Mouse (Mus musculus) bone marrow, adult 2 months (tissue): ENCODE measurements around the gene Fbxo28. TPM values are rescaled to one million over a fixed set of nuclear protein-coding genes. Genes with fewer than 3 reads are reported as not detected.

Experiments
- H3K27ac ChIP-seq: fragments of 200-500 bp; 2 replicates; pipeline ENCODE4 v1.5.1; 2012; ENCODE audit warnings: low read depth, mild to moderate bottlenecking, control low read depth, inconsistent platforms, low read length; ENCODE audit not compliant: control insufficient read depth, poor library complexity, insufficient read depth
- H3K4me1 ChIP-seq: fragments of 200-500 bp; 2 replicates; pipeline ENCODE4 v1.6.1; 2011; ENCODE audit warnings: low read length; ENCODE audit not compliant: control insufficient read depth, insufficient read depth
- H3K4me3 ChIP-seq: fragments of 200-500 bp; replicated peaks from 2 replicates; pipeline ENCODE3; 2011; ENCODE audit warnings: mild to moderate bottlenecking, low read depth, low read length, control low read depth; ENCODE audit not compliant: control insufficient read depth
- CTCF ChIP-seq: fragments of 200-500 bp; IDR thresholded peaks from 2 replicates; pipeline ENCODE4 v1.5.1; 2011; ENCODE audit warnings: low read length, control low read depth; ENCODE audit not compliant: control insufficient read depth, insufficient read depth
- POLR2A ChIP-seq: fragments of 200-500 bp; IDR thresholded peaks from 2 replicates; pipeline ENCODE4 v1.6.1; 2011; ENCODE audit warnings: low read depth, mild to moderate bottlenecking, control low read depth, low read length, borderline replicate concordance; ENCODE audit not compliant: control insufficient read depth
- WGBS: fragments of 180-500 bp; shearing (Covaris S2); methylation state at CpG from one replicate; pipeline ENCODE4 v1.1.7; 2018; 5-methylcytosine and 5-hydroxymethylcytosine counted together
- polyA plus RNA-seq: library from polyadenylated mRNA; stranded (reverse); fragments of >200 nt; gene quantifications from 2 replicates; pipeline ENCODE4 v1.2.4, GENCODE M21; 2011; ENCODE audit warnings: low replicate concordance; ENCODE audit not compliant: missing spikeins, insufficient read depth, insufficient read length

The Fbxo28 gene
- polyA plus RNA-seq, 1 experiment: 8.6 TPM

DNA sequence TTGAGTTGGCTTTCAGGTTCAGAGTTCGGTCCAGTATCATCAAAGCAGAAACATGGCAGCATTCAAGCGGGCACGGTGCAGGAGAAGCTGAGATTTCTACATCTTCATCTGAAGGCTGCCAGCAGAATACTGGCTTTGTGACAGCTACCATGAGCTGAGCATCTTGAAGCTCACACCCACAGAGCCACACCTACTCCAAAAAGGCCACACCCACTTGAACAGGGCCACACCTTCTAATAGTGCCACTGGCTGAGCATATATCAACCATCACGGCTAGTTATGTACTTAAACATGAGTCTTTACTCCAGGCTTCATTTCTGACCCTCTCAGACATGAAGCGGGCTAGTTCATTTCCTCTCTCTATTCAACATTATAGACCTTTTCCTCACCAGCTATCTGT is 21.3 kb upstream of the Fbxo28 start:
- Histone ChIP-seq H3K4me3 (no peak overlapping the region), H3K4me1 (no peaks in the 10 kb centered on the region; the same call in 1 of the 2 replicates), H3K27ac (no peak overlapping the region)
- TF ChIP-seq POLR2A (no peak), CTCF (no peak)
- 73% methylated on average over 5 of the region's 5 CpGs for WGBS

DNA sequence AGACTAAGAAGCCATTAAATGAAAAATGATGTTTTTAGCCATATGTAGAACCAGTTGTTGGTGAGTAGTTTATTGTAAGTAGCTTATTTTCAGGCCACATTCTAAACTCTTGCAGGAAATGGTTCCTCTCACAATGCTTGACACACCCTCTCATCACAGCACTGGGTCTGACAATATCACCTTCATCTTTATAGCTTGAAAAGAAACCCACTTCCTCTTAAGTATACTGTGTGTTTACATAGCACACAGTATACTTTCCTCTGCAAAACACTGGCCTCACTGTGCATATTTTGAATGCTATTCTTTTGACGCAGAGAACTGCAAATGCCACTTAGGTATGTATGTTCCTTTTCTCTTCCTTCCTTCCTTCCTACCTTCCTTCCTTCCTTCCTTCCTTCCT is 16.7 kb upstream of the Fbxo28 start:
- H3K27ac ChIP-seq: no peak overlapping the region
- 42% methylated on average over 1 of the region's 1 CpGs for WGBS
- no peaks in the 10 kb centered on the region; the same call in none of the 2 replicates for H3K4me1 ChIP-seq
- H3K4me3 ChIP-seq: no peak overlapping the region
- TF ChIP-seq POLR2A: no peak
- TF ChIP-seq CTCF: no peak

DNA sequence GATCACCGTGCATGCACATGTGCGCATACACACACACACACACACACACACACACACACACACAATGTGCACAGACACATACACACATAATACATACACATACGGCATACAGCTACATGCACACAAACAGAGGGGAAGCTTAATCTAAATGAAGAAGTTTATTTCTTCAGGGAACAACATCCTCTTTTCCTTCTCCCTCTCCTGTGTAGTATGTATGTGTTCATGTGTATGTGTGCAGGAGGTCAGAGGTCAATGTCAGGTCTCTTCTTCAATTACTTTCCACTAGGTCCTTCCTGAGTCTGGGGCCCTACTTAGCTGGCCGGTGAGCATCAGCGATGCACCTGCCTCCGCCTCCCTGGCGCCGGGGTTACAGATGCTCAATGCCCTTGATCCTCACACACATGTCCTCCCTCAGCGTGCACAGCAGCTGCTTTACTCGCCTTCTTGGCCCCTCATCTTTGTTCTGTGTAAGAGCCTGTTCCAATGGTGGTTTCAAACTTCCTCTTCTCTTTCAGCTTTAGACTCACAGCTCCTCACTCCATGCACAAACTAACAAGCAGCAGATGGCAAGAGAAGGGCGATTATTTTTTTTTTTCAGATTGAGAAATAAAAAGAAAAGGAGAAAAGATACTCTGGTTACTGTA is 13.2 kb upstream of the Fbxo28 start:
- Histone ChIP-seq H3K27ac (no peak overlapping the region), H3K4me3 (no peak overlapping the region), H3K4me1 (no peaks in the 10 kb centered on the region; the same call in none of the 2 replicates)
- no peak for TF ChIP-seq CTCF
- TF ChIP-seq POLR2A: no peak
- 49% methylated on average over 11 of the region's 11 CpGs for WGBS

DNA sequence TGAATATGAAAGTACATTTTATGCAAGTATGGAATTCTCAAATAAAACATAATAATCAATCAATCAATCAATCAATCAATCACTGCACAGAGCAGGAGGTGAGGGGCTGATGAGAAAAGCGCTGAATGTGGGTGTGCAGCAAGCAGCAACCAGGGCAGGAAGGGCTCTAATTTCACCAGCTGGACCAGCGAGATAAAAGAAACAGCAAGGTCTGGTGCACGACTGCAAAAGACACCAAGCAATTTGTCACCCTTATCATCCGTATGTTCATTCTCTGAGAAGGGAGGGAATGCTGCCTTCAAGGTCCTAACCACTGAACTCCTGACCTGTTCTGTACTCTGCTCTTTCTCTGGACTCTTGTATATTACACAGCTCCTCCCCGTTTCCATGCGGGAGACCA is 8.1 kb upstream of the Fbxo28 start:
- Histone ChIP-seq H3K27ac (no peak overlapping the region), H3K4me1 (no peaks in the 10 kb centered on the region; the same call in 1 of the 2 replicates), H3K4me3 (no peak overlapping the region)
- TF ChIP-seq CTCF (no peak), POLR2A (no peak)
- WGBS: 80% methylated on average over 6 of the region's 6 CpGs

DNA sequence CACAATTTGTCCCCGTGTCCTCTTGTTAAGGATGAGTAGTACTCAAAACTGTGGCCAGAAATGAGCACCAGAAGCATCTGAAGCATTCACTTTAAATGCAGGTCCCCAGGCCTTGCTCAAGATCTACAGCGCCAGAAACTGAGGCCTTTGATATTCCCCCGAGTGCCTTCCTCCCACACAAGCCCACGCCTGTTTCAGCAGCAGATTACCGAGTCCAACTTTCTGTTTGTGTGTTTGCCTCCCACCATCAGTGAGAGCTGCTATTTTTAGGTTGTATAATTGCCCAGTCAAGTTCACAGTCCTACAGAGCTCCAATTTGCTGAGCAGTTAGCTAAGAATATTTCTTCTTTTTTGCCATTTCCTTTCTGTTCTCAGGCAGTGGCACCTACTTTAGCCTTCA is 5.1 kb upstream of the Fbxo28 start:
- 54% methylated on average over 5 of the region's 5 CpGs for WGBS
- Histone ChIP-seq H3K4me3 (no peak overlapping the region), H3K4me1 (no peaks in the 10 kb centered on the region; the same call in 1 of the 2 replicates), H3K27ac (no peak overlapping the region)
- TF ChIP-seq POLR2A (no peak), CTCF (no peak)

DNA sequence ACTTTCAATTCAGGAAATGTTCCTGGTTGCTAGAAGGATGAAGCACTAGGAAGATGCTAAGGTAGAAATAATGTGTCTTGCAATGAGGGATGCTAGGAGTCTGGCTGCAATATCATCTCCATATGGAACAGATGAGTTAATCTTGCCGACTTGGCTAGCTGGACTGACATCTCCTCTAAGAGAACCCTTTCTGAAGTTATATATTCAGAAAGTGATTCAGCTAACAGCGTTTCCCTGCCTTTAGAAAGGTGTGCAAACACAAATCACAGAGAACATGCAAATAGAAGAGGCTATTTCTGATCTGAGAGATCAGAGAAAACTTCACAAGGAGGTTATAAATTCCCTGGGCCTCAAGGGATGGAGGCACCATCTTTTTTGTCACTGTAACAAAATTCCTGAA is 4.4 kb upstream of the Fbxo28 start:
- Histone ChIP-seq H3K27ac (no peak overlapping the region), H3K4me1 (no peaks in the 10 kb centered on the region; the same call in 1 of the 2 replicates), H3K4me3 (no peak overlapping the region)
- 75% methylated on average over 2 of the region's 2 CpGs for WGBS
- no peak for TF ChIP-seq POLR2A
- TF ChIP-seq CTCF: no peak

DNA sequence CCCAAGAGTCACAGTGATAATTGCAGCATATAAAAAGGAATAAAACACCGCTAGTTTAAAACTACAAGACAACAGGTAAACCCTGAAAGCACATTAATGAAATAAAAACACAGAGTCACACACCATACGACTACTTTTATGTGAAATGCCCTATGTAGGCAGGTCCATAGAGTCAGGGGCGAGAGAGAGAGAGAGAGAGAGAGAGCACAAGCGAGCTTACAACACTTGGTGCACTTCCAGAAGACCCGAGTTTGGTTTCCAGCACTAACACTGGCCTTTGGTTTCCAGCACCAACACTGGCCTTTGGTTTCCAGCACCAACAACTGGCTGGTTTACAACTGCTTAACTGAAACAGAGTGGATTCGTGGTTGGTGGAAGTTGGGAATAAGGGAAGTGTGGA is 564 bp upstream of the Fbxo28 start:
- H3K4me1 ChIP-seq: no peaks in the 10 kb centered on the region; the same call in 1 of the 2 replicates
- TF ChIP-seq CTCF: no peak
- no peak for TF ChIP-seq POLR2A
- WGBS: 25% methylated on average over 6 of the region's 6 CpGs
- no peak overlapping the region for H3K4me3 ChIP-seq
- no peak overlapping the region for H3K27ac ChIP-seq

DNA sequence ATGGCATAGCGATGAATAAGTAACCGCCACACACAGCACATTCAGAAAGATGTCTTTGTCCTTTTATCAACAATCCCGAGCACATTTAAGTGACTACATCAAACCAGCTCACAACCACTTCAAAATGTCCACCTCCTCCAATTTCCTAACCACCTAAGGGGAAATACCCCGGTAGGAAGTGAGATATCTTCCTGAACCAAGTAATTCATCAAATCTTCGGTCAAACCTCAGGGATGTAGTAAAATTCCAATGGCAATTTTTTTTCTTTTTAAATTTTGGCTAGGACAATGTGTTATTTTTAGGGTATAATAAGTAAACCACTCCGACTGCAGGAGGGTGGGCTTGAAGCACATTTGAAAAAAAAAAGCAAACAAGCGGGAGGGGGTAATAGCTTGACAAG is 1.1 kb downstream of the Fbxo28 start:
- no peak for TF ChIP-seq CTCF
- no peak for TF ChIP-seq POLR2A
- H3K4me3 ChIP-seq: peak overlapping the region; percentile 53
- H3K4me1 ChIP-seq: no peaks in the 10 kb centered on the region; the same call in 1 of the 2 replicates
- no peak overlapping the region for H3K27ac ChIP-seq
- WGBS: 46% methylated on average over 7 of the region's 7 CpGs

DNA sequence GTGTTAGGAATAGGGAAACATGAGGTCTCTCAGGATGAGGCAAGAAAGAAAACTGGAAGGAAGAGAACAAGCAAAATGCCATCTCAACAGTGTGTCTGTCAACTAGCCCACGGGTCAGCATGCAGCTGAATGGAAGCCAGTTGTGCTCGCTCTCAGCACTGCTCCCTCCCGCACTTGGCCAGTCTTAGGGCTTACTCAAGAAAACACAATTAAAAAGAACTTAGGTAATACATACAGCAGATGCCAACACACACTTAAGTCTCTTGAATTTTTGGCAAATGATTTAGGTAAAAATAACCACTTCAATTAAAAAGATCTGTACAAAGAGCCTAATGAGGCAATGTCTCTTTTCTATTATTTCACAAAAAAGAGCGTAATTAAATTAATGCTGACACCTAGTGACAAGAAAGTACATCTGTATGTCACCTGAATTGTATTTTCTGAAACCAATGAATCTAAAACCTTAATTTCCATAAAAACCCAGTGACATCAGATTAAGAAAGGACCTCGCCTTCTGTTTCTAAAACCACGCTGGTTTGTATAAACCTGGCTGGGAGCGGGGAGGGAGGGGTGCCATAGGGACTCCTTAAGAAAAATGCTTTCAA is 2.4 kb downstream of the Fbxo28 start:
- Histone ChIP-seq H3K4me1 (no peaks in the 10 kb centered on the region; the same call in 1 of the 2 replicates), H3K27ac (no peak overlapping the region), H3K4me3 (no peak overlapping the region)
- no peak for TF ChIP-seq CTCF
- TF ChIP-seq POLR2A: no peak
- 78% methylated on average over 7 of the region's 7 CpGs for WGBS
